Mouse (Mus musculus): ENCODE data around the gene Pcp2. TPM values are rescaled to one million over a fixed set of nuclear protein-coding genes. Genes with fewer than 3 reads are reported as not detected.
"Not testable (repeated sequence)": the region's sequence is repeated elsewhere in the genome, so short reads cannot be mapped to it uniquely, and the experiment has no call there.

Pcp2 gene
- total RNA-seq, 2 experiments from 2014 or later, result not detected

- no peak for DNase-seq
- intact Hi-C loops (cut with DNase I), result loop anchor here (10.0 kb wide), 1 partner anchor 633 kb away; the partner anchor contains the start of genes Ctxn1 and Snapc2
These were observed 3.2 kb downstream of the Pcp2 start for GRCm38 (mm10) chr8:3622119-3622518.

- intact Hi-C loops (cut with DNase I), result loop anchor here (1.0 to 10.0 kb wide), 3 partner anchors 55 to 633 kb away; partner anchors contain the start of genes Ctxn1, Snapc2 and Trappc5
- peak; percentile 99 for DNase-seq
These were observed 4.0 kb downstream of the Pcp2 start, which contains the start of the genes Xab2 and Pet100 for GRCm38 (mm10) chr8:3621199-3621970. TSS of gene Xab2 (minus strand) at chr8:3621316. TSS of gene Pet100 (plus strand) at chr8:3621548.

- DNase-seq, result no peak
- intact Hi-C loops (cut with DNase I), result no loop called here
These were observed 15.6 kb downstream of the Pcp2 start for GRCm38 (mm10) chr8:3609816-3610150.

GRCm38 (mm10) chr8:3609046-3609815, 16.1 kb downstream of the Pcp2 start:
- intact Hi-C loops (cut with DNase I), result no loop called here
- DNase-seq, result no peak

GRCm38 (mm10) chr8:3607822-3608221, 17.5 kb downstream of the Pcp2 start:
- intact Hi-C loops (cut with DNase I), result no loop called here
- no peak for DNase-seq

- intact Hi-C loops (cut with DNase I), result no loop called here
- DNase-seq, result no peak
These were observed 18.8 kb downstream of the Pcp2 start for GRCm38 (mm10) chr8:3606593-3606992.

- no peak for DNase-seq
- intact Hi-C loops (cut with DNase I), result no loop called here
These were observed 21.9 kb downstream of the Pcp2 start for GRCm38 (mm10) chr8:3603439-3603838.

GRCm38 (mm10) chr8:3600401-3600800, 24.9 kb downstream of the Pcp2 start:
- peak; percentile 75 to 82 for DNase-seq
- intact Hi-C loops (cut with DNase I), result no loop called here

GRCm38 (mm10) chr8:3599219-3599618, 26.1 kb downstream of the Pcp2 start:
- no peak for DNase-seq
- intact Hi-C loops (cut with DNase I), result no loop called here

GRCm38 (mm10) chr8:3598054-3598453, 27.3 kb downstream of the Pcp2 start:
- DNase-seq, result no peak
- intact Hi-C loops (cut with DNase I), result no loop called here

GRCm38 (mm10) chr8:3594466-3594865, 30.9 kb downstream of the Pcp2 start:
- intact Hi-C loops (cut with DNase I), result no loop called here
- DNase-seq, result no peak

- no peak for DNase-seq
- intact Hi-C loops (cut with DNase I), result no loop called here
These were observed 31.9 kb downstream of the Pcp2 start for GRCm38 (mm10) chr8:3593470-3593869.

- intact Hi-C loops (cut with DNase I), result no loop called here
- no peak for DNase-seq
These were observed 37.1 kb downstream of the Pcp2 start for GRCm38 (mm10) chr8:3588258-3588633.

GRCm38 (mm10) chr8:3587391-3588257, 37.7 kb downstream of the Pcp2 start:
- intact Hi-C loops (cut with DNase I), result no loop called here
- peak; percentile 30 to 31 for DNase-seq

- intact Hi-C loops (cut with DNase I), result no loop called here
These were observed 38.4 kb downstream of the Pcp2 start, which contains the start of gene Camsap3 for GRCm38 (mm10) chr8:3586993-3587390. TSS of gene Camsap3 (plus strand) at chr8:3587293.

GRCm38 (mm10) chr8:3586452-3586851, 38.9 kb downstream of the Pcp2 start:
- intact Hi-C loops (cut with DNase I), result no loop called here
- DNase-seq, result no peak

More at GRCm38 (mm10) chr8:3586993-3587390, 38.4 kb downstream of the Pcp2 start, which contains the start of gene Camsap3:
- no peak for DNase-seq

- intact Hi-C loops (cut with DNase I); DNase-seq: not testable (repeated sequence)
These were observed 43.4 kb downstream of the Pcp2 start for GRCm38 (mm10) chr8:3581961-3582360.

GRCm38 (mm10) chr8:3579390-3580364, 45.7 kb downstream of the Pcp2 start:
- intact Hi-C loops (cut with DNase I), result no loop called here

GRCm38 (mm10) chr8:3576211-3576960, 49.0 kb downstream of the Pcp2 start:
- DNase-seq, result no peak
- intact Hi-C loops (cut with DNase I), result no loop called here

More at GRCm38 (mm10) chr8:3579390-3580364, 45.7 kb downstream of the Pcp2 start:
- DNase-seq, result no peak
